Mouse (Mus musculus) forebrain, embryonic 11.5 days (tissue): ENCODE measurements around the gene Rtn4rl1. TPM values are rescaled to one million over a fixed set of nuclear protein-coding genes. Genes with fewer than 3 reads are reported as not detected.
"Not testable (repeated sequence)": the region's sequence is repeated elsewhere in the genome, so short reads cannot be mapped to it uniquely, and the experiment has no call there.

ENCODE experiments used
- ATAC-seq: fragments of 200-750 bp; cut with Nextera tagmentation; replicated peaks from 2 replicates; pipeline ENCODE4 v1.8.0; 2017; ENCODE audit warnings: moderate TSS enrichment; ENCODE audit not compliant: low FRiP score
- DNase-seq: peaks from one replicate; pipeline ENCODE4 v3.0.0-alpha.2; 2017; ENCODE audit warnings: low spot score
- H3K27ac ChIP-seq: fragments of 300-500 bp; sonication (generic); 2 replicates; pipeline ENCODE4 v1.5.1; 2014; ENCODE audit warnings: low read depth, low read length
- H3K27me3 ChIP-seq: fragments of 300-500 bp; sonication (generic); 2 replicates; pipeline ENCODE4 v1.6.1; 2014; ENCODE audit warnings: mild to moderate bottlenecking, low read length, mixed read lengths; ENCODE audit not compliant: control insufficient read depth, insufficient read depth
- H3K36me3 ChIP-seq: fragments of 300-500 bp; sonication (generic); 2 replicates; pipeline ENCODE4 v1.6.1; 2014; ENCODE audit warnings: mild to moderate bottlenecking, low read length, moderate library complexity, mixed read lengths; ENCODE audit not compliant: control insufficient read depth, insufficient read depth
- H3K4me1 ChIP-seq: fragments of 300-500 bp; sonication (generic); replicated peaks from 2 replicates; pipeline ENCODE4 v1.6.1; 2014; ENCODE audit warnings: low read length, mixed read lengths; ENCODE audit not compliant: control insufficient read depth, insufficient read depth
- H3K4me2 ChIP-seq: fragments of 300-500 bp; sonication (generic); 2 replicates; pipeline ENCODE4 v1.6.1; 2014; ENCODE audit warnings: low read depth, mild to moderate bottlenecking, low read length, moderate library complexity, mixed read lengths; ENCODE audit not compliant: severe bottlenecking
- H3K4me3 ChIP-seq: fragments of 300-500 bp; sonication (generic); 2 replicates; pipeline ENCODE4 v1.5.1; 2014; ENCODE audit warnings: low read depth, low read length
- H3K9ac ChIP-seq: fragments of 300-500 bp; sonication (generic); 2 replicates; pipeline ENCODE4 v1.6.1; 2014; ENCODE audit warnings: low read length
- H3K9me3 ChIP-seq: fragments of 300-500 bp; sonication (generic); 2 replicates; pipeline ENCODE4 v1.6.1; 2016; ENCODE audit warnings: low read length, mixed read lengths; ENCODE audit not compliant: control insufficient read depth
- WGBS: fragments of 180-500 bp; shearing (Covaris S2); extraction: QIAGEN DNeasy Blood & Tissue Kit; methylation state at CpG from one replicate; pipeline ENCODE4 v1.1.7; 2014; 5-methylcytosine and 5-hydroxymethylcytosine counted together
- polyA plus RNA-seq: library from polyadenylated mRNA; unstranded; fragments of >200 nt; fragmentation: Nextera tagmentation; extraction: Ambion mirVana; gene quantifications from 2 replicates; pipeline ENCODE4 v1.2.1, GENCODE M21; 2014

Rtn4rl1 gene
- polyA plus RNA-seq, 1 experiment from 2014 or later, result 1.1 TPM

GRCm38 (mm10) chr11:75288517-75288916 is 94.9 kb downstream of the Rtn4rl1 start:
- ATAC-seq (no peak), DNase-seq (no peak)
- H3K36me3 ChIP-seq, result no peaks in the 10 kb centered on the region
- peaks cover 10% of the 10 kb centered on the region for H3K27me3 ChIP-seq
- no peak overlapping the region for H3K9ac ChIP-seq
- no peak overlapping the region for H3K4me3 ChIP-seq
- H3K27ac ChIP-seq, result no peak overlapping the region
- no peak overlapping the region for H3K4me2 ChIP-seq
- no peaks in the 10 kb centered on the region for H3K9me3 ChIP-seq
- H3K4me1 ChIP-seq, result peaks cover 3% of the 10 kb centered on the region; the same call in 1 of the 2 replicates
- WGBS, result 91% methylated on average over 8 of the region's 8 CpGs

GRCm38 (mm10) chr11:75289120-75289519 is 95.5 kb downstream of the Rtn4rl1 start:
- Histone ChIP-seq H3K9ac (no peak overlapping the region), H3K36me3 (no peaks in the 10 kb centered on the region), H3K4me2 (no peak overlapping the region), H3K27ac (no peak overlapping the region), H3K4me3 (no peak overlapping the region), H3K27me3 (peaks cover 10% of the 10 kb centered on the region), H3K4me1 (peaks cover 4% of the 10 kb centered on the region; the same call in 1 of the 2 replicates), H3K9me3 (no peaks in the 10 kb centered on the region)
- no peak for DNase-seq
- WGBS, result 68% methylated on average over 2 of the region's 2 CpGs
- ATAC-seq, result no peak

- Histone ChIP-seq H3K9ac (no peak overlapping the region), H3K27me3 (peaks cover 10% of the 10 kb centered on the region), H3K9me3 (no peaks in the 10 kb centered on the region), H3K36me3 (no peaks in the 10 kb centered on the region), H3K4me3 (no peak overlapping the region), H3K27ac (peak overlapping the region; percentile 5; the same call in 1 of the 2 replicates), H3K4me1 (peaks cover 4% of the 10 kb centered on the region; the same call in 1 of the 2 replicates), H3K4me2 (no peak overlapping the region)
- peak; percentile 91 for DNase-seq
- ATAC-seq, result peak; percentile 72
- 15% methylated on average over 6 of the region's 6 CpGs for WGBS
These were observed 97.1 kb downstream of the Rtn4rl1 start for GRCm38 (mm10) chr11:75290566-75291271.

GRCm38 (mm10) chr11:75291389-75292215 is 98.0 kb downstream of the Rtn4rl1 start:
- no peak overlapping the region for H3K9ac ChIP-seq
- DNase-seq, result peak; percentile 63
- H3K36me3 ChIP-seq, result no peaks in the 10 kb centered on the region
- H3K27ac ChIP-seq, result peak overlapping the region; percentile 5; the same call in 1 of the 2 replicates
- ATAC-seq, result peak; percentile 59; the same call in 1 of the 2 replicates
- WGBS, result 15% methylated on average over 25 of the region's 25 CpGs
- no peak overlapping the region for H3K4me3 ChIP-seq
- H3K4me1 ChIP-seq, result peaks cover 4% of the 10 kb centered on the region; the same call in 1 of the 2 replicates
- no peaks in the 10 kb centered on the region for H3K9me3 ChIP-seq
- H3K4me2 ChIP-seq, result no peak overlapping the region
- H3K27me3 ChIP-seq, result peaks cover 10% of the 10 kb centered on the region

- no peak for DNase-seq
- ATAC-seq, result no peak
- H3K36me3 ChIP-seq, result no peaks in the 10 kb centered on the region
- H3K9ac ChIP-seq, result no peak overlapping the region
- WGBS, result 86% methylated on average over 7 of the region's 7 CpGs
- H3K4me2 ChIP-seq, result no peak overlapping the region
- no peaks in the 10 kb centered on the region for H3K9me3 ChIP-seq
- H3K4me3 ChIP-seq, result no peak overlapping the region
- peaks cover 10% of the 10 kb centered on the region for H3K27me3 ChIP-seq
- H3K4me1 ChIP-seq, result peaks cover 4% of the 10 kb centered on the region; the same call in 1 of the 2 replicates
- H3K27ac ChIP-seq, result no peak overlapping the region
These were observed 98.7 kb downstream of the Rtn4rl1 start for GRCm38 (mm10) chr11:75292281-75292680.

- Histone ChIP-seq H3K9ac (no peak overlapping the region), H3K4me1 (peaks cover 4% of the 10 kb centered on the region; the same call in 1 of the 2 replicates), H3K9me3 (no peaks in the 10 kb centered on the region), H3K4me2 (no peak overlapping the region), H3K36me3 (no peaks in the 10 kb centered on the region), H3K27ac (no peak overlapping the region), H3K27me3 (peaks cover 10% of the 10 kb centered on the region), H3K4me3 (no peak overlapping the region)
- DNase-seq (no peak), ATAC-seq (no peak; the same call in 1 of the 2 replicates)
- 48% methylated on average over 21 of the region's 21 CpGs for WGBS
These were observed 100.3 kb downstream of the Rtn4rl1 start for GRCm38 (mm10) chr11:75293852-75294361.

- Histone ChIP-seq H3K27me3 (peaks cover 10% of the 10 kb centered on the region), H3K27ac (no peak overlapping the region), H3K36me3 (no peaks in the 10 kb centered on the region; the same call in 1 of the 2 replicates), H3K9me3 (no peaks in the 10 kb centered on the region), H3K9ac (no peak overlapping the region), H3K4me1 (peaks cover 4% of the 10 kb centered on the region; the same call in 1 of the 2 replicates), H3K4me3 (no peak overlapping the region), H3K4me2 (no peak overlapping the region)
- DNase-seq (no peak), ATAC-seq (no peak)
- WGBS, result 84% methylated on average over 9 of the region's 9 CpGs
These were observed 101.3 kb downstream of the Rtn4rl1 start for GRCm38 (mm10) chr11:75294862-75295261.

- not testable (repeated sequence) for H3K4me1 ChIP-seq, ATAC-seq, H3K27me3 ChIP-seq, H3K27ac ChIP-seq, H3K36me3 ChIP-seq, H3K9ac ChIP-seq, H3K9me3 ChIP-seq, DNase-seq, H3K4me2 ChIP-seq, H3K4me3 ChIP-seq
- 97% methylated on average over 5 of the region's 5 CpGs for WGBS
These were observed 102.0 kb downstream of the Rtn4rl1 start for GRCm38 (mm10) chr11:75295534-75295933.
